Mouse (Mus musculus) mouse embryonic stem cell (cell line): Measurements from ENCODE around the gene Kcnk2.

Experiments used
- in situ Hi-C, 2 experiments: fragments of 300-500 bp; cut with MboI; formaldehyde crosslinking; loops; 1 replicate in 1 of 2; 3 replicates in 1 of 2; pipeline ENCODE4 v1.14.3; 2019 to 2020; ENCODE audit warnings: low sequenced_read_pairs in 2 of 2, low pct_unique_long_range_greater_than_20kb in 1 of 2, mixed read lengths in 1 of 2; ENCODE audit not compliant: unreplicated experiment in 1 of 2

Gene Kcnk2

GRCm38 (mm10) chr1:189165141-189165540 lies 236.9 kb downstream of the Kcnk2 start:
- in situ Hi-C loops = no loop called here

GRCm38 (mm10) chr1:189164721-189165120 lies 237.4 kb downstream of the Kcnk2 start:
- in situ Hi-C loops = no loop called here

GRCm38 (mm10) chr1:189164241-189164640 lies 237.8 kb downstream of the Kcnk2 start:
- in situ Hi-C loops = no loop called here
